8 mouse cellular contexts compared by ENCODE assay signal in genomic region chr16:50073979-50074378, GRCm38 (mm10).
DNase-seq lines count a peak whose midpoint lies in the region; ATAC-seq and TF ChIP-seq lines count a peak whose summit lies in the region.

No protein-coding gene starts in this region.

- no peak overlapping the region for H3K4me2 ChIP-seq in liver, embryonic 14.5 days (ENCODE audit: low read depth)

- 58% methylated on average over 4 of the region's 4 CpGs for WGBS in liver, embryonic 14.5 days (ENCODE audit: insufficient replicate concordance)

- no peak for TF ChIP-seq EP300 in MEL (IDR thresholded peaks at IDR 0.05; ENCODE audit: low read depth in 1 of 2, low read length in 2 of 2)
- no peak for TF ChIP-seq EP300 in liver, embryonic 14.5 days (IDR thresholded peaks at IDR 0.05; ENCODE audit: low read depth)

- peak; percentile 47 for ATAC-seq in frontal cortex, adult (ENCODE audit: low TSS enrichment)
- no peak for ATAC-seq in liver, embryonic 14.5 days (ENCODE audit: insufficient read depth)

- H3K36me3 ChIP-seq in MEL (ENCODE audit: control insufficient read depth in 1 of 2, insufficient read depth in 2 of 2, low read length in 2 of 2), result peaks cover 0 to 6% of the 10 kb centered on the region in 2 experiments; a peak in 2 of 4 replicates
- H3K36me3 ChIP-seq in liver, embryonic 14.5 days (replicated peaks; ENCODE audit: control insufficient read depth, insufficient read depth, low read depth), result no peaks in the 10 kb centered on the region

- no peaks in the 10 kb centered on the region for H3K79me2 ChIP-seq in MEL (ENCODE audit: control insufficient read depth, insufficient read depth, low read length, poor library complexity)

- H3K4me1 ChIP-seq in MEL (ENCODE audit: control insufficient read depth in 1 of 2, insufficient read depth in 2 of 2, low read length in 2 of 2), result peaks cover 3 to 5% of the 10 kb centered on the region in 2 experiments; a peak in 3 of 4 replicates
- peaks cover under 1 to 1% of the 10 kb centered on the region in 2 experiments; a peak in 2 of 4 replicates for H3K4me1 ChIP-seq in liver, embryonic 14.5 days (replicated peaks; ENCODE audit: control insufficient read depth in 2 of 2, insufficient read depth in 2 of 2, low read length in 1 of 2)

- no peaks in the 10 kb centered on the region for H3K9me3 ChIP-seq in MEL (replicated peaks; ENCODE audit: insufficient read depth, low read length)
- no peaks in the 10 kb centered on the region for H3K9me3 ChIP-seq in liver, embryonic 14.5 days (ENCODE audit: control insufficient read depth, low read length)

- no peak for DNase-seq in frontal cortex, postnatal 10 days (ENCODE audit: low spot score in 2 of 2)
- DNase-seq in 3T3-L1 (ENCODE audit: low read depth, low spot score) (peak; percentile 30), MEL (ENCODE audit: low read depth, low spot score) (peak; percentile 50)
- DNase-seq in liver, embryonic 14.5 days (ENCODE audit: low read depth in 3 of 3, low spot score in 3 of 3), result no peak
- DNase-seq in thymus, postnatal 4 days, result peak; percentile 52
- DNase-seq in left cerebral cortex, postnatal 4 days, result no peak
- no peak for DNase-seq in left cerebral cortex, adult 11 months (ENCODE audit: low spot score)

- H3K27me3 ChIP-seq in MEL (ENCODE audit: control insufficient read depth in 1 of 2, insufficient read depth in 2 of 2, low read length in 2 of 2), result peaks cover 0 to 2% of the 10 kb centered on the region in 2 experiments; a peak in 1 of 4 replicates
- H3K27me3 ChIP-seq in liver, embryonic 14.5 days (ENCODE audit: control insufficient read depth, insufficient read depth, low read length), result no peaks in the 10 kb centered on the region

- TF ChIP-seq RAD21 in MEL (IDR thresholded peaks at IDR 0.05; ENCODE audit: low read depth, low read length), result peak; percentile 62

- H3K4me3 ChIP-seq in MEL (ENCODE audit: control insufficient read depth in 1 of 2, insufficient read depth in 1 of 2, low read depth in 2 of 2, low read length in 2 of 2), result no peak overlapping the region
- H3K4me3 ChIP-seq in liver, embryonic 14.5 days (ENCODE audit: insufficient read depth in 1 of 2, low read depth in 2 of 2, low read length in 2 of 2), result no peak overlapping the region

- no peak for TF ChIP-seq POLR2A in MEL (IDR thresholded peaks at IDR 0.05; ENCODE audit: control insufficient read depth in 1 of 2, insufficient read depth in 1 of 2, low read depth in 1 of 2, low read length in 2 of 2, poor library complexity in 1 of 2)

- intact Hi-C loops in left cerebral cortex, postnatal 4 days (cut with DNase I), result no loop called here

- TF ChIP-seq CTCF in MEL (IDR thresholded peaks at IDR 0.05 in 2 of 3, conservative IDR thresholded peaks at IDR 0.05 in 1 of 3; ENCODE audit: control insufficient read depth in 1 of 3, insufficient read depth in 1 of 3, low read depth in 2 of 3, low read length in 3 of 3, poor library complexity in 1 of 3, severe bottlenecking in 1 of 3), result peak; percentile 42 to 82 (median 78)
- peak; percentile 84 for TF ChIP-seq CTCF in liver, embryonic 14.5 days (IDR thresholded peaks at IDR 0.05; ENCODE audit: low read depth)

- H3K9ac ChIP-seq in MEL (ENCODE audit: control insufficient read depth, low read depth, low read length, poor library complexity, severe bottlenecking), result no peak overlapping the region
- H3K9ac ChIP-seq in liver, embryonic 14.5 days (replicated peaks), result no peak overlapping the region

- H3K27ac ChIP-seq in MEL (ENCODE audit: control insufficient read depth, low read depth, low read length), result no peak overlapping the region
- no peak overlapping the region for H3K27ac ChIP-seq in liver, embryonic 14.5 days

TF ChIP-seq in MEL, 35 proteins besides CTCF, POLR2A, EP300 and RAD21:
- TF ChIP-seq HCFC1 (IDR thresholded peaks at IDR 0.05; ENCODE audit: low read depth, low read length) (no peak), SMC3 (IDR thresholded peaks at IDR 0.05; ENCODE audit: low read depth, low read length) (peak; percentile 84), ZC3H11A (IDR thresholded peaks at IDR 0.05; ENCODE audit: low read depth, low read length) (peak; percentile 50; the same call in 1 of the 2 replicates), KAT2A (conservative IDR thresholded peaks at IDR 0.05; ENCODE audit: low read depth, low read length) (no peak)

Comparison
In these comparisons a context has a peak if more than half of its experiments do, and no peak if none do; other contexts are left out.
1. DNase-seq: peak in 3T3-L1 (single experiment), MEL (single experiment) and thymus, postnatal 4 days (single experiment); none in frontal cortex, postnatal 10 days (0 of 2), liver, embryonic 14.5 days (0 of 3), left cerebral cortex, postnatal 4 days (single experiment) and left cerebral cortex, adult 11 months (single experiment).